Mouse (Mus musculus) kidney, embryonic 14.5 days (tissue): ENCODE results near the gene Kif3b. TPM values are rescaled to one million over a fixed set of nuclear protein-coding genes. Genes with fewer than 3 reads are reported as not detected.

Source experiments
- ATAC-seq: fragments of 200-750 bp; cut with Nextera tagmentation; 2 replicates; pipeline ENCODE4 v1.8.0; 2017; ENCODE audit warnings: moderate number of reproducible peaks, mild to moderate bottlenecking, moderate TSS enrichment, moderate library complexity; ENCODE audit not compliant: low FRiP score, low TSS enrichment
- H3K27ac ChIP-seq: fragments of 300-500 bp; sonication (generic); 2 replicates; pipeline ENCODE4 v1.5.1; 2014; ENCODE audit warnings: low read depth, mild to moderate bottlenecking, low read length, moderate library complexity, mixed read lengths
- H3K27me3 ChIP-seq: fragments of 300-500 bp; sonication (generic); 2 replicates; pipeline ENCODE4 v1.6.1; 2014; ENCODE audit warnings: mild to moderate bottlenecking, low read length; ENCODE audit not compliant: control insufficient read depth, insufficient read depth
- H3K36me3 ChIP-seq: fragments of 300-500 bp; sonication (generic); 2 replicates; pipeline ENCODE4 v1.6.1; 2014; ENCODE audit warnings: low read length, mixed read lengths; ENCODE audit not compliant: control insufficient read depth, insufficient read depth
- H3K4me1 ChIP-seq: fragments of 300-500 bp; sonication (generic); 2 replicates; pipeline ENCODE4 v1.6.1; 2014; ENCODE audit warnings: low read length, mixed read lengths; ENCODE audit not compliant: control insufficient read depth, insufficient read depth
- H3K4me2 ChIP-seq: fragments of 300-500 bp; sonication (generic); replicated peaks from 2 replicates; pipeline ENCODE4 v1.6.1; 2014; ENCODE audit warnings: low read depth, mild to moderate bottlenecking, low read length
- H3K4me3 ChIP-seq: fragments of 300-500 bp; sonication (generic); 2 replicates; pipeline ENCODE4 v1.5.1; 2014; ENCODE audit warnings: mild to moderate bottlenecking, low read length
- H3K9ac ChIP-seq: fragments of 300-500 bp; sonication (generic); 2 replicates; pipeline ENCODE4 v1.6.1; 2014; ENCODE audit warnings: low read depth, mild to moderate bottlenecking, low read length, moderate library complexity
- H3K9me3 ChIP-seq: fragments of 300-500 bp; sonication (generic); 2 replicates; pipeline ENCODE4 v1.6.1; 2016; ENCODE audit warnings: low read length; ENCODE audit not compliant: control insufficient read depth
- WGBS: fragments of 180-500 bp; shearing (Covaris S2); extraction: QIAGEN DNeasy Blood & Tissue Kit; methylation state at CpG from one replicate; pipeline ENCODE4 v1.1.7; 2014; 5-methylcytosine and 5-hydroxymethylcytosine counted together
- polyA plus RNA-seq: library from polyadenylated mRNA; unstranded; fragments of >200 nt; fragmentation: Nextera tagmentation; extraction: Ambion mirVana; gene quantifications from 2 replicates; pipeline ENCODE4 v1.2.1, GENCODE M21; 2014

Gene Kif3b
- polyA plus RNA-seq, 1 experiment from 2014 or later: 5.6 TPM

- Histone ChIP-seq H3K4me2 (no peak overlapping the region), H3K36me3 (no peaks in the 10 kb centered on the region), H3K9ac (no peak overlapping the region), H3K27ac (no peak overlapping the region), H3K4me3 (no peak overlapping the region), H3K9me3 (no peaks in the 10 kb centered on the region), H3K27me3 (no peaks in the 10 kb centered on the region), H3K4me1 (no peaks in the 10 kb centered on the region)
- no peak for ATAC-seq
- 53% methylated on average over 8 of the region's 8 CpGs for WGBS
These were observed 17.9 kb downstream of the Kif3b start for GRCm38 (mm10) chr2:153309106-153309505.

GRCm38 (mm10) chr2:153310228-153310627 is 19.0 kb downstream of the Kif3b start:
- H3K9me3 ChIP-seq: no peaks in the 10 kb centered on the region
- no peak overlapping the region for H3K9ac ChIP-seq
- H3K36me3 ChIP-seq: no peaks in the 10 kb centered on the region
- H3K27me3 ChIP-seq: no peaks in the 10 kb centered on the region
- no peak for ATAC-seq
- 71% methylated on average over 6 of the region's 6 CpGs for WGBS
- H3K4me2 ChIP-seq: no peak overlapping the region
- H3K4me3 ChIP-seq: no peak overlapping the region
- H3K27ac ChIP-seq: no peak overlapping the region
- no peaks in the 10 kb centered on the region for H3K4me1 ChIP-seq

- Histone ChIP-seq H3K4me2 (no peak overlapping the region), H3K27ac (no peak overlapping the region), H3K36me3 (peaks cover 9% of the 10 kb centered on the region; the same call in 1 of the 2 replicates), H3K27me3 (no peaks in the 10 kb centered on the region), H3K4me3 (no peak overlapping the region), H3K9ac (no peak overlapping the region), H3K9me3 (no peaks in the 10 kb centered on the region), H3K4me1 (no peaks in the 10 kb centered on the region)
- 88% methylated on average over 9 of the region's 9 CpGs for WGBS
- no peak for ATAC-seq
These were observed 21.7 kb downstream of the Kif3b start for GRCm38 (mm10) chr2:153312884-153313283.

DNA sequence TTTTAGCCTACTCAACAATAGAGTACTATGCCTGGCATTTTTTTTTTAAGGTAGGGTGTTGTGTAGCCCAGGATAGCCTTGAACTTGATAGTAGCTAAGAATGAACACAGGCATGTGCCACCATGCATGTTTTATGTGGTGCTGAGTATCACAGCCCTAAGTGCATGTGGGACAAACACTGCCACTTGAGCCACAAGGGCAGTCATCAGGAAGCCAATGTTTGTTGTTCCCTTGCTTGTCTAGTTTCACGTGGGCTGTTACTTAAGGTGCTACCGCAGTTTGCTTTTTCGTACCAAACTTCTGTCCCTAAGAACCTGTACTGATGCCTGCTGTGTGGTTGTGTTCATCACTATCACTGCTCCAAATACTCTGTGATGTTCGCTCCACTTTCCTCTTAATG is 27.2 kb downstream of the Kif3b start:
- peaks cover 38% of the 10 kb centered on the region for H3K36me3 ChIP-seq
- H3K27me3 ChIP-seq: no peaks in the 10 kb centered on the region
- ATAC-seq: no peak
- WGBS: 94% methylated on average over 4 of the region's 4 CpGs
- no peak overlapping the region for H3K4me3 ChIP-seq
- no peak overlapping the region for H3K4me2 ChIP-seq
- H3K9ac ChIP-seq: no peak overlapping the region
- no peaks in the 10 kb centered on the region for H3K4me1 ChIP-seq
- no peak overlapping the region for H3K27ac ChIP-seq
- H3K9me3 ChIP-seq: no peaks in the 10 kb centered on the region

GRCm38 (mm10) chr2:153319036-153319643 is 27.9 kb downstream of the Kif3b start:
- no peaks in the 10 kb centered on the region for H3K27me3 ChIP-seq
- ATAC-seq: no peak
- H3K36me3 ChIP-seq: peaks cover 45% of the 10 kb centered on the region
- 76% methylated on average over 8 of the region's 8 CpGs for WGBS
- H3K27ac ChIP-seq: no peak overlapping the region
- no peak overlapping the region for H3K4me2 ChIP-seq
- H3K9ac ChIP-seq: no peak overlapping the region
- no peaks in the 10 kb centered on the region for H3K4me1 ChIP-seq
- no peak overlapping the region for H3K4me3 ChIP-seq
- H3K9me3 ChIP-seq: no peaks in the 10 kb centered on the region

DNA sequence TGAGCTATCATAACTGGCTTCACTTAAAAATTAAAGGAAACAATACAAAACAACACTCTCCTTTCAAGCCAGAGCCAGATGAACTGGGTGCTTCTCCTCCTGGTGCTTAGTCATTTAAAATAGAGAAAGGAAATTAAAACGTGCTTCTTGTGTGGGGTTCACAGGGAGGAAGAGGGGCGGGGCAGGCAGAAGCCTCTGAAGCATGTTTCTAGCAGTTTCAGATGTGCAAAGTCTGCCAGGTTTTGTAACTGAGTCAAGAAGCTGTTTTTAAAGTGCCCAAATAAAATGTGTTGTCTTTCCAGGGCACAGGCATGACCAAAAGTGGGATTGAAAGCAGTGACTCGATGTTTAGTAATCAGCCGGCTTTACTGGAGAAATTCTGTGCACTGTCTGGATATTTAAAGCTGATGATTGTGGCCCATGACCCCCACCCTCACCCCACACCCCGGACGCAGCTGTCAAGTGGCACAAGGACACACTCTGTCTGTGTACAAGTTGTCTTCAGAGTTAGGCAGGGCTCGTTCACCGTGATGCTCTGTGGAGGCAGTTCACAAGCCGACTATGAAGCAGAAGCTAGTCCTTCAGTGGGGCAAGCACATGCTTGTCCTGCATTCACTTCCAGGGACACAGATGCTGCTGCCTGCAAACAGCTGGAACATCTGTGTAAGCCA is 34.6 kb downstream of the Kif3b start:
- no peak for ATAC-seq
- no peak overlapping the region for H3K9ac ChIP-seq
- H3K4me1 ChIP-seq: no peaks in the 10 kb centered on the region
- peaks cover 60% of the 10 kb centered on the region for H3K36me3 ChIP-seq
- no peaks in the 10 kb centered on the region for H3K27me3 ChIP-seq
- H3K27ac ChIP-seq: no peak overlapping the region
- WGBS: 67% methylated on average over 9 of the region's 9 CpGs
- H3K4me3 ChIP-seq: no peak overlapping the region
- no peaks in the 10 kb centered on the region for H3K9me3 ChIP-seq
- no peak overlapping the region for H3K4me2 ChIP-seq

DNA sequence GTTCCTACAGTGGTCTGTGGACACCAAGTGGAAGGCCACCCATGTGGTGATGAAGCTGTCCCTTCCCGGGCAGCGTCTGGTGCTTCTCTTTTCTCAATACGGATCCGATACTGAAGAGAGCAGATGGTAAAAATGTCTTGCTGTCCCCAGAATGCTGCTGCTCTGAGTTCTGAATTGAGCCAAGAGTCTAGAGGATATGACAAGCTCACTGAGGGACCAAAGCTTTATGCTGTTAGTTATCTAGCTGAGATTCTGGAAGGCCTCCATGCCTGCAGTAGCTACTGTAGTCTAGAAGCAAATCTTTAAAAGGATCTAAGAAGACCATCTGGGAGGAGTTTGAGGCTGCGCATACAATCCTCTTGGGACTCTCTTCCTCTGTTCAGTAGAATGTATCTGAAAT is 41.1 kb downstream of the Kif3b start:
- Histone ChIP-seq H3K4me2 (no peak overlapping the region), H3K4me3 (no peak overlapping the region), H3K9me3 (no peaks in the 10 kb centered on the region), H3K27ac (no peak overlapping the region), H3K4me1 (no peaks in the 10 kb centered on the region), H3K9ac (no peak overlapping the region), H3K27me3 (no peaks in the 10 kb centered on the region), H3K36me3 (peaks cover 38% of the 10 kb centered on the region)
- WGBS: 91% methylated on average over 5 of the region's 5 CpGs
- no peak for ATAC-seq

DNA sequence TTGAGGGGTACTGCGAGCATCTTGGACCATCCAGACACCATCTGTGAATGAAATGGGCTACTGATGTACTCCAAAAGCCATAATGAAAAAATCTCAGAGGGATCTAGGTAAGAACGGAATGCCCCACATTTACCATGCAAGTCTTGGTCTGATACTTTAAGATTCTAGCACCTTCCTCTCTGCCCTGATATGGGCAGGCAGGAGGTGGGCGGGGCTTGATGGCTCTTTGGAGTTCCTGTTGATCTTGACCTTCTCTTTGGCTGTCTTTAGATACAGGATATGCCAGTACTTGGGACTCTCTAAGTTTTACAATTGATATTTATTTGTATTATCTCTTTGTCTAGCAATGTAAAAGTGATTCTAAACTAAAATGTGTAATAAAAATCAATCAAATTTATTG is 41.8 kb downstream of the Kif3b start:
- H3K36me3 ChIP-seq: peaks cover 38% of the 10 kb centered on the region
- no peaks in the 10 kb centered on the region for H3K9me3 ChIP-seq
- H3K9ac ChIP-seq: no peak overlapping the region
- no peaks in the 10 kb centered on the region for H3K4me1 ChIP-seq
- H3K27ac ChIP-seq: no peak overlapping the region
- no peaks in the 10 kb centered on the region for H3K27me3 ChIP-seq
- ATAC-seq: no peak
- 95% methylated on average over 3 of the region's 3 CpGs for WGBS
- H3K4me2 ChIP-seq: no peak overlapping the region
- H3K4me3 ChIP-seq: no peak overlapping the region

- no peak for ATAC-seq
- peaks cover 34% of the 10 kb centered on the region for H3K36me3 ChIP-seq
- no peak overlapping the region for H3K9ac ChIP-seq
- no peak overlapping the region for H3K4me2 ChIP-seq
- 70% methylated on average over 6 of the region's 6 CpGs for WGBS
- H3K9me3 ChIP-seq: no peaks in the 10 kb centered on the region
- H3K4me1 ChIP-seq: no peaks in the 10 kb centered on the region
- no peak overlapping the region for H3K27ac ChIP-seq
- H3K27me3 ChIP-seq: no peaks in the 10 kb centered on the region
- H3K4me3 ChIP-seq: no peak overlapping the region
These were observed 42.6 kb downstream of the Kif3b start for GRCm38 (mm10) chr2:153333822-153334232.
